Mouse (Mus musculus): ENCODE measurements at regions not wholly inside any gene's neighbourhood (a gene's known extent, or its start where the extent isn't known, plus 50 kb on each side); places are given as distances from the start of the nearest gene placed in this dataset.

DNA sequence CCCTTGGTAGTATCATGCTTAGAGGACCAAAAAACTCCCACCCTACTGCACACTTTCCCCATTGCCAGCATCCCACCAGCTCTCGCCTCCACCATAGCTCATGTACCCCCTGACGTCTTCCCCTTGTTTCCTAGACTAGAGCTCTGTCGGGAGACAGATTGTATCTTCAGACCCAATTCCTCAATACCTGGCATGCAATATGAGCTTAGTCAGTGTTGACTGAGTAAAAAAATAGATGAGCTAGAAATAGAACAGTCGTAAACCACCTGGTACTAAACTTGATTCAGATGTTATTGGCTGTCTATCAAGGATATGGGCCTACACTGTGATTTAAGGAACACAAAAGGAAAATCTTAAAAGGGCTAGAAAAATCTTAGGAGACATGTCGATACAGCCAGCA is 215.1 kb upstream of the Noct start:
- TF ChIP-seq GATA1 (IDR thresholded peaks at IDR 0.05; ENCODE audit: low read length): no peak

DNA sequence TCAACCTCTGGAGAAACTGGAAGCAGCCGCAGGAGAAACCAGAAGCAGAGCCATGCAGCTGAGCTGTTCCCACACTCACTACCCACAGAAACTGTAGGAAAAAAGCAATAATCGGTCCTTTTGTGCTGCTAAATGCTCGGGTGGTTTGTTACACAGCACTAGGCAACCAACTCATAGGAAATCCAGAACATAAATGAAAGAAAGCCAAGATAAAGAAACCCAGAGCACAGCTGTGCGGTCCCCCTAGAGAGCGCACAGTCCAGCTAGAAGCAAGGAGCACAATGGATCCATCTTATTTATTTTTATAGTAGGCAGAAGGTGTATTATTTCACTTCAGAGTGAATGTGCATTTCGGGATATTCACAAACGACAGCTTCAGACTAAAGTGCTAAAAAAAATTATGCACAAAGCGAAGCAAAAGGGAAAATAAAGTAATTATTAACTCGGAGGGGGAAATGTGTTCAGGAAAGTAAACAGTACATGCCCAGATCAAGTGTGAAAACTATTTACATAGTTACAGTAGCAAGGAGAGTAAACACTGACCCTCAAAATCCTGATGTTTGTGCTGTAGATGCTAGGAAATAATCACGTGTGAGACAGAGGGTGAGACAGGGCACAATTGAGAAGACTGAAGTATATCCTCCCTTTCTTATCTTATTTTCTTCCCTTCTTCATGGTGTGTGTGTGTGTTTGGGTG is 204.4 kb upstream of the Noct start:
- no peak for TF ChIP-seq GATA1 (IDR thresholded peaks at IDR 0.05; ENCODE audit: low read length)

DNA sequence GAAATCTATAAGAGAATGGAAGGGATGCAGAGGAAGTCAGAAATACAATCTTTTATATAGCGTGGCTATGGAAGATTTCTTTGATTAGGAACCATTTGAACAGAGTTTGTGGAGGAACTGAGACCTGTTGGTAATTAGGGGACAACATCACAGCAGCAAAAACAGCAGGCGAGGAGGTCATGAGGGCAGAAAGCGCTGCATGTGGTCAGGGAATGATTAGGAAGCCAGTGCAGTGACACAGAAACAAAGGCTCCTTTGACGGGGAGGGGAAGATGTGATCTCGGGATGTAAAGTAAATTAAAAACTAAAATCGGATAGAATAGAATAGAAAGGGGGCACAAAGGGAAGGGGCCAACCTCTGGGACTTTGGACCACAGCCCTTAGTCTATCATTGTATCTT is 199.6 kb upstream of the Noct start:
- no peak for TF ChIP-seq GATA1 (IDR thresholded peaks at IDR 0.05; ENCODE audit: low read length)

DNA sequence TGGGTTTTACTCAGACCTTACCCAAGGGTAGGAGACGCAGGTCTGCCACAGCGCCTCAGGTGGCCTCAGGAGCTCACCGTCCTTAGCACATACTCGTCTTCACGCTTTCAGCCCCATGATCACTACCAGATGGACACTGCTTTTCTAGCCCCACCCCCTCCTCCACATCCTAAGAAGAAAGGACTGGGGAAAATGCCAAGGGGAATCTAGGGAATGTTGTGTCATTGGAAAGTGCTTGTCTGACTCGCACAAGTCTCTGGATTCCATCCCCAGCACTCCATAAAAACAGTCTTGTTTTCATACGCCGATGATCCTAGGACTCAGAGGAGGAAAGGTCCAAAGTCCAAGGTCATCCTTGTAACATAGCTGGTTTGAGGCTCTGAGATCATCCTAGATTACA is 192.4 kb upstream of the Noct start:
- TF ChIP-seq GATA1 (IDR thresholded peaks at IDR 0.05; ENCODE audit: low read length): no peak

DNA sequence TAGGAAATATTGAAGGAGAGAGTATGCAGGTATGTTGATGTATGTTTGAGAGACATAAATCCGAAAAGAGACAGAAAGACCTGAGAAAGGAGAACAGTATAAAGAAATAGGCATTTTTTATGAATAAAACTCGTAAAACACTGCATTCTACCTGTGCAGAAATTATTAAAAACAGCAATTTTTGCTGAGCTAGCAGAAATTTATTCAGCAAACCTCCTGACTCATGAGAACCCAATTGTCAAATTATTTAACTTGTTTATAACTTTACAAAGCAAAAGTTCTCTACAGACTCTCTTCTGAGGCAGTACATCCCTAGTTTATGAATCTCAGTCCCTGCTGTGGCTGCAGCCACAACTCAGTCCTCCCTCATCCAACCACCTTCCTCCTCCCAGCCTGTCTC is 191.0 kb upstream of the Noct start:
- no peak for TF ChIP-seq GATA1 (IDR thresholded peaks at IDR 0.05; ENCODE audit: low read length)

DNA sequence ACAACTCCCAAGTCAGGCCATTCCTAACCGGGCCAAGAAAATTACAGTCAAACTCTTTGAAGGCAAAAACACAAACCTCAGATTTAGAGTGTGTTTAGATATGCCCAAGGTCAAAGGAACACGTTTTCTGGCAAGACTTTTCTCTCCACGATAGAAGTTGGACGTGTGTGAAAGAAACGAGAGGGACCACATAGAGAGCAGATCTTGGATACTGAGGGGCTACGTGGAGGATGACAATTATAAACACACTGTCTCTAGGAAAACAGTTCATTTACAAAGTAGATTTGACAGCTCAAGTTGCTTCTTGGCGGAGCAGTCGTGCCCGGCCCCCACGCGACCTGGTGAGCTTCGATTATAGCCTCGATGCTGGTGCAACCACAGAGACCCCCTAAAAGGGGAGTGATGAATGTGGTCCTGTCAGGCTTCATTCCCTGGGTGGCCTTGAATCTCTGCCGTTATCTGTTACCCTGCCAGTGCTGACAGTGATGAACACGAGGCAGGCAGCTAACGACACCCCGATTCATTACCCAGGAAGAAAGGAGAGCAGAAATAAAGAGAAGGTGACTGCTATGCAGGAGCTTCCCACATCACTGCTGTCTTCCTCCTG is 187.4 kb upstream of the Noct start:
- TF ChIP-seq GATA1 (IDR thresholded peaks at IDR 0.05; ENCODE audit: low read length): no peak

DNA sequence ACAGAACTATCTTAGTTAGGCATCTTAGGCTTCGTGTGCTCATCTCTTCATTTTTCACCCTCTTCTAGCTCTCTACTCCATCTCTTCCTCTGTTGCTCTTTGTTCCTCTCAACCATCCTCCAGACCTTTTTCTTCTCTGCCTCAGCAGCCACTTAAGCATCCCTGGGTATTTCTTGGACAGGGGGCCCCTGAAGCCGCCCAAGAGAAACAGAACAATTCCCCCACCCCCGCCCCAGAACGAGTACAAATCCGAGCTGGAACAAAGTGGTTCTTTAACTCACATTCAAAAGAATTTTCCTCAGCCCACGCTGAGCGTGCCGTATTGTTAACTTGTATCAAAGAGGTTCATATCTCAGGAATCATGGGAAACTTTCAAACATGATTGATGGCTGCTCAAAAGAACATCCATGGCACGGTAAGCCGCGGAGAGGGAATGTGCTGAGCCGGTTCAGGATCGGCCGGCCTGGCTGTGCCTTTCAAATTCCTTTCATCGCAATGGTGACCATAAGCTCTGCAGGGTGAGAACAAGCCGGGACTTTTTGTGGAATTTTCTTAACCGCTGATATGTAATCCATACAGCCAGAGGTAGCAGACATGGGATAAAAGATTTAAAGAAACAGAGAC is 181.9 kb upstream of the Noct start:
- TF ChIP-seq GATA1 (IDR thresholded peaks at IDR 0.05; ENCODE audit: low read length): no peak

DNA sequence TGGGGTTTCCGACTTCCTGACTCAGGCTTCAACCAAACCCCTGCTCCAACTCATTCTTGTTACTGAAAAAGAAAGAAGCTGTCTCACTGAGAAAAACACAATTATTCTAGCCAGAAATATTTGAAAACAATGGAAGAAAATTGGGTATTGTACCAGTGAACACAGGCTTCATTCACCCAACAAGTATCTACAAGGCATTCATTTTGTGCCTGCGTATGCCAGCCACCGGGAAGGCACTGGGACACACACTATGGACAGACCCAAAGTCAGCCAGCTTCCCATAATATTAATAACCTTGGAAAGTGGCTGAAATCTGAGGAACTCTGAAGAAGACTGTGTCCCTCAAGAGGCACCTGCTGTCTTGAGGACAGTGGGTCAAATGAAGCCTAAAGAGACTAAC is 175.5 kb upstream of the Noct start:
- TF ChIP-seq GATA1 (IDR thresholded peaks at IDR 0.05; ENCODE audit: low read length): no peak

DNA sequence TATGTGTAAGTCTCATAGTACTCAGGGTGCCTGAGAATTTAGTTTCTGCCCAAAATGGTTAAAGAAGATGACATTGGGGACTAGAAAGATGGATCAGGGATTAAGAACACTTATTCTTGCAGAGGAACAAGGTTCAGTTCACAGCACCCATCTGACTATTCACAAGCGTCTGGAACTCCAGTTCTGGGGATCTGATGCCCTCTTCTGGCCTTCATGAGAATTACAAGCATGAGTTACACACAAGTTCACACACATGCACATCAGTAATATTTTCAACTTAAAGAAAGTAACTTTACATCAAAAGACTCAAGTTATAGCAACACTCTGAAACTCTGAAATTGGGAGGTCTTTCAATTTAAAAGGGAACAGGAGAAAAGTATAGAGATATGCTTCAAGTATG is 174.1 kb upstream of the Noct start:
- no peak for TF ChIP-seq GATA1 (IDR thresholded peaks at IDR 0.05; ENCODE audit: low read length)

DNA sequence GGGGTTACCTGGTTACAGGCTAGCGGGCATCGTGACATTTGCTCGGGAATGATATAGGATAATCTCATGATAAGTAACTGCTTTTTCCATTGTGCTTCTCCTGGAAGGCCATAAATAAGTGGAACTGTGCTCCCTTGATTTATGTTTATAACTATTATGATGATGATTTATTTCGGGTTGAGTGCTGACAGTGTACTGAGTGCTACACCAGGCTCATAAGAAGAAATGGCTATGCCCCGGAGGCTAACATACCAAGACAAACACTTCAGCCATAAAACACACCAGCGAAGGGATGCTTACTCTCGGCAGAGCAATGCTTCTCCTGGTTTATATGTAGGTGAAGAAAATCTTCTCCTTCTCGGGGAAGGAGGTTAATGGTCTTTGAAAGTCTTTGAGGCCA is 169.2 kb upstream of the Noct start:
- TF ChIP-seq GATA1 (IDR thresholded peaks at IDR 0.05; ENCODE audit: low read length): no peak

DNA sequence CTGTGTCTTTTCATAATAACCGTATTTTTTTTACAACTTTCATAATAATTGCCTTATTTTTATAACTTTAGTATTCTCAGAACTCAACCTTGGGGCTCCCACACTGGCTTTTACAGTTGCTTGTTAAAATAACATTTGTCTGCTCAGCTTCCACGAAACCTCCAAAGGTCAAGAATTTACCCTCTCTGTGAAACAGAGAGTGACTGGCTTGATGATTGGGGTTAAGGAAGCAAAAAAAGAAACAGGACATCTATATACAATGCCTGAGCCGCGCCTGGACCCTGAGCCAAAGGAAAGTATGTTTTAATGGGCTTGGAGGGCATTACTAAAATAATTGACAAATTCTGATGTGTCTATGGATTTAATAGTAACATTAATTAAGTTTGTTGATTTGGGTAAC is 160.0 kb upstream of the Noct start:
- no peak for TF ChIP-seq GATA1 (IDR thresholded peaks at IDR 0.05; ENCODE audit: low read length)

DNA sequence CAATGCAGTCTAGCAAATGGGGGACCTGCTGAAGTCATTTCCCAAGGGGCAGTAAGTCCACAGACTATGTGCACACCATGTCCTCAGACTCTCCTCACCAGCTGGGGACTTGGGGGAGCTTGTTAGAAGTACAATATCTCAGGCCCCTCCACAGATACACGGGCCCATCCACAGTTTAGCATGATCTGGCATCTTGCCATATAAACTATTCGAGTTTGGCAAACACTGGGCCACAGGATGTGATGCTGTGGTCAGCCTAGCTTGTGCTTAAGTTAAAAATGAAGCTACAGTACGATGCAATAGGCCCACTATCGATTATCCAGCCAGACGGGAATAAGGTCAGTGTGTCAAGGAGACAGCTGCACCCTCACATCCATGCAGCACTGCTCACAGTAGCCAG is 157.9 kb upstream of the Noct start:
- no peak for TF ChIP-seq GATA1 (IDR thresholded peaks at IDR 0.05; ENCODE audit: low read length)

DNA sequence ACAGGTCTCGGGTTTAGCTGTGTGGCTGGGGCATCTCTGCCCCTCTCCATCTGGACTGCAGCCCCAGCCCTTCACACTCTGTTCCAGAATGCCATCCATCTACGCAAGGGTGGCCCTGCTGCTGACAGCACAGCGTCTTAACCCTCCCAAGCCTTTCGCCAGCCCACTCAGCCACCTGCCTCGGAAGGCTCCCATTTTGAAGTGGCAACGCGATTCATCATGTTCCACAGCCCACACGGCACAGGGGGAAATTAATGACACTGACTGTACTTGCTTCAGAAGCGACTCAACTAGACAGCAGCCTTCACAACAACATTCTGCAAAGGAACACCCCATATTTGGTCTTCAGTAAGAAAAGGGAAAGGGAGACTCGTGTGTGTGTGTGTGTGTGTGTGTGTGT is 151.8 kb upstream of the Noct start:
- TF ChIP-seq GATA1 (IDR thresholded peaks at IDR 0.05; ENCODE audit: low read length): no peak

DNA sequence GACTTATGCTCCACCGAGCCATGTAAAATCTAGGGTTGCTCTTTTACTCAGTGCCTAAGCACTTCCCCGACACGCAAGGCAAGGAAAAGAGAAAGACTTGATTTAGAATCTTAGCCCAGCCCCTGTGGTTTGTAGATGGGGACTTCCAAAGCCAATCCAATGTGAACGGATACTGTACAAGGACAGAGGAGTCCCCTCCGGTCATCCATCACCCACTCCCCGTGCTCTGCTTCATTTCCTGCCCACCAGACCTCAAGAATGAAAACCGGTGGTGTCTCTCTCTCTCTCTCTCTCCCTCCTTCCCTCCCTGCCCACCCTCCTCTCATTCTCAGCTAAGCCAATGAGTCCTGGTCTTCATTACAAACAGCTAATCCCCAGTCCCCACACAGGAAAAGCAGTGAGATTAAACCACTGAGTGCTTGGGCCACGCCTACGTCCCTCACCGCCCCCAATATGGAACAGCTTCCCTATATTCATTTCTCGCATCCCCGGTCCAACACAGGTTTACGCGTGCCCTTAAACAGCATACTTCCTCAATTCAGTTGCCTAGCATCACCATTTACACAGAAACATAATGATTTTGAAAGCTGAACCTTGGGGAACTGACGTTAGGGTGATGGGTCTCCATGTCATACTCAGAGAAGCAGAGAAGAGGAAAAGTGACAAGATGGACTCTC is 151.1 kb upstream of the Noct start:
- TF ChIP-seq GATA1 (IDR thresholded peaks at IDR 0.05; ENCODE audit: low read length): no peak

DNA sequence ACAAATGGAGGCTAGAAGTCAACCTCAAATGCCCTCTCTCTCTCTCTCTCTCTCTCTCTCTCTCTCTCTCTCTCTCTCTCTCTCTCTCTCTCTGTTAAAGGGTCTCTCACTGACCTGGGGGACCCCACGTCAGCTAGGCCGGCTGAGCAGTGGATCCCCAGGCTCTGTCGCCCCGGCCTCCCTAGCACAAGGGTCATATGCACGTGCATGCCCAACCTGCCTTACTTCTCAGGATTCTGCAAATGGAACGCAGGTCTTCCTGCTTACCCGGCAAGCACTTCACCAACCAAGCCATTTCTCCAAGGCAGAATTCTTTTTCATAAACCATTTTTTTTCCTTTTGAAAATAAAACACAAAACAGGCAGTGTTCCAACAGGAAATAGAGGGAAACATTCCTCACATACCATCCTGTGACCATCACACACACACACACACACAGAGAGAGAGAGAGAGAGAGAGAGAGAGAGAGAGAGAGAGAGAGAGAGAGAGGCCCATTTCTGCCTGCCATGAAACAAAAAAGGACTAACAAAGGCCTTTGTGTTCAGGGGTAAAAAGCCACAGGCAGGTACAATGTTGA is 150.4 kb upstream of the Noct start:
- no peak for TF ChIP-seq GATA1 (IDR thresholded peaks at IDR 0.05; ENCODE audit: low read length)

DNA sequence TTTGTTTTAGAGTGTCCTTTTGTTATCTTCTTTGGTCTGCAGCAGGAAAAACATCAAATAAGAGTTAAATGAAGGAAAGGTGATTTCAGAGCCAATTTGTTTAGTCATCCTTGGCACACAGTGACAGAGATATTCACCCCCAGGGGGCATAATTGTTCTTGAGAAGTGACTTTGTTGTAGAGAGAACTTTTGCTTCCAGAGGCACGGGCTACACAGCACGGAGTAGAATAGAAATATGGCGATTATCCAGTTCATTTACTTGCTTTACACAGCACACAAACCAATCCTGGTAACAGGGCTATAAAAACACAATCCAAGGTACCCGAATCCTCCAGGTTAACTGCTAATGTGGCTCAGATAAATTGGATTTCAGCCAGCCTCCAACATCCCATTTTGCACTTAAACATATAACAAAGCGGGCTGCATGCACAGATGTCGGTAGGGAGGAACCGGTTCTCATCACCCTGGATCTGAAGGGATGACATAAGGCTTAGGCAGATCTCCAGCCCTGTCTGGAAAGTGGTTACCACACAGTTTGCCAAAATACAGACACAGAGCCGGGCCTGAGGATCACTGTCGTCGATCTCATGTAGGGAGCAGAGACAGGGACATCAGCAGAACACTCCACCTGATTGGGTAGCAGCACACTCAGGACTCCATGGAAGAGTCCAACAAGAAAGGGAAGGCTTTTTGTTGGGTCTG is 148.9 kb upstream of the Noct start:
- TF ChIP-seq GATA1 (IDR thresholded peaks at IDR 0.05; ENCODE audit: low read length): no peak
